Mouse (Mus musculus) heart, postnatal 14 days (tissue): ENCODE results near the gene Stc2. TPM values are rescaled to one million over a fixed set of nuclear protein-coding genes. Genes with fewer than 3 reads are reported as not detected.

Experiments used
- DNase-seq, 2 experiments: peaks; one replicate each; pipeline ENCODE4 v3.0.0; 2021 to 2022
- intact Hi-C: fragments of 180-260 bp; cut with DNase I; formaldehyde crosslinking; loops from one replicate; pipeline ENCODE4 v1.15.1; 2025
- long read RNA-seq, 2 experiments: library from polyadenylated mRNA; stranded (forward); transcript quantifications; one replicate each; pipeline ENCODE4 v2.0.0; 2021
- total RNA-seq, 2 experiments: library from RNA; stranded (reverse); gene quantifications; 2 replicates each; pipeline ENCODE4 v1.2.3; 2021

The Stc2 gene
- 10 to 100 TPM; 21.9 to 25.3 TPM for total RNA-seq
- long read RNA-seq, experiment 1, transcript Stc2-201 (4 exons, 3,940 nt) = major isoform, 11 of 16 reads
- long read RNA-seq, experiment 1, partial matches to known transcripts = 2 of 16 reads
- long read RNA-seq, experiment 1, other reads (novel, unspliced or antisense) = 3 of 16 reads
- long read RNA-seq, experiment 2, transcript Stc2-201 (4 exons, 3,940 nt) = major isoform, 5 of 5 reads
- long read RNA-seq, experiment 2, partial matches to known transcripts = 0 of 5 reads
- long read RNA-seq, experiment 2, other reads (novel, unspliced or antisense) = 0 of 5 reads

GRCm38 (mm10) chr11:31369648-31370286, at the start of gene Stc2:
TSS of gene Stc2 (minus strand) at chr11:31370074.
- DNase-seq = peak; percentile 83 to 86
- intact Hi-C loops = loop anchor here (5.0 to 10.0 kb wide), 3 partner anchors 122 to 1575 kb away; no protein-coding TSS in a partner anchor

GRCm38 (mm10) chr11:31417071-31417470, 47.2 kb upstream of the Stc2 start:
- DNase-seq = no peak
- intact Hi-C loops = no loop called here

- DNase-seq = no peak
- intact Hi-C loops = no loop called here
These were observed 42.5 kb upstream of the Stc2 start for GRCm38 (mm10) chr11:31412376-31412775.

GRCm38 (mm10) chr11:31406736-31407135, 36.9 kb upstream of the Stc2 start:
- intact Hi-C loops = no loop called here
- DNase-seq = no peak

- no peak for DNase-seq
- intact Hi-C loops = no loop called here
These were observed 33.2 kb upstream of the Stc2 start for GRCm38 (mm10) chr11:31403080-31403479.

- DNase-seq = no peak
- intact Hi-C loops = no loop called here
These were observed 28.7 kb upstream of the Stc2 start for GRCm38 (mm10) chr11:31398604-31399003.

GRCm38 (mm10) chr11:31396638-31397417, 27.0 kb upstream of the Stc2 start:
- DNase-seq = no peak
- intact Hi-C loops = no loop called here

- DNase-seq = no peak
These were observed 24.2 kb upstream of the Stc2 start for GRCm38 (mm10) chr11:31394026-31394425.

GRCm38 (mm10) chr11:31392340-31392739, 22.5 kb upstream of the Stc2 start:
- no peak for DNase-seq
- intact Hi-C loops = no loop called here

More at GRCm38 (mm10) chr11:31394026-31394425, 24.2 kb upstream of the Stc2 start:
- intact Hi-C loops = no loop called here

GRCm38 (mm10) chr11:31388890-31389289, 19.0 kb upstream of the Stc2 start:
- intact Hi-C loops = no loop called here
- DNase-seq = no peak

- intact Hi-C loops = no loop called here
- peak in 1 of 2 experiments; percentile 43 for DNase-seq
These were observed 17.7 kb upstream of the Stc2 start for GRCm38 (mm10) chr11:31387526-31387925.

GRCm38 (mm10) chr11:31386571-31386970, 16.7 kb upstream of the Stc2 start:
- intact Hi-C loops = no loop called here
- DNase-seq = peak in 1 of 2 experiments; percentile 16

- intact Hi-C loops = no loop called here
- DNase-seq = no peak
These were observed 14.1 kb upstream of the Stc2 start for GRCm38 (mm10) chr11:31383968-31384367.

- DNase-seq = no peak
- intact Hi-C loops = no loop called here
These were observed 12.3 kb upstream of the Stc2 start for GRCm38 (mm10) chr11:31382145-31382544.

GRCm38 (mm10) chr11:31373438-31373837, 3.6 kb upstream of the Stc2 start:
- DNase-seq = peak; percentile 43 to 64
- intact Hi-C loops = loop anchor here (5.0 kb wide), 1 partner anchor 126 kb away; no protein-coding TSS in a partner anchor

GRCm38 (mm10) chr11:31372206-31372605, 2.3 kb upstream of the Stc2 start:
- intact Hi-C loops = loop anchor here (5.0 kb wide), 1 partner anchor 125 kb away; no protein-coding TSS in a partner anchor
- DNase-seq = no peak

- intact Hi-C loops = loop anchor here (5.0 kb wide), 1 partner anchor 124 kb away; no protein-coding TSS in a partner anchor
- no peak for DNase-seq
These were observed 1.5 kb upstream of the Stc2 start for GRCm38 (mm10) chr11:31371256-31371838.

- intact Hi-C loops = loop anchor here (5.0 kb wide), 1 partner anchor 123 kb away; no protein-coding TSS in a partner anchor
- DNase-seq = no peak
These were observed 759 bp upstream of the Stc2 start for GRCm38 (mm10) chr11:31370436-31371230.

GRCm38 (mm10) chr11:31368965-31369647, 768 bp downstream of the Stc2 start:
- intact Hi-C loops = loop anchor here (5.0 to 10.0 kb wide), 2 partner anchors 238 to 1574 kb away; no protein-coding TSS in a partner anchor
- DNase-seq = peak; percentile 59 to 68
